ENCODE assay signal across 11 mouse cellular contexts in the genomic region with DNA sequence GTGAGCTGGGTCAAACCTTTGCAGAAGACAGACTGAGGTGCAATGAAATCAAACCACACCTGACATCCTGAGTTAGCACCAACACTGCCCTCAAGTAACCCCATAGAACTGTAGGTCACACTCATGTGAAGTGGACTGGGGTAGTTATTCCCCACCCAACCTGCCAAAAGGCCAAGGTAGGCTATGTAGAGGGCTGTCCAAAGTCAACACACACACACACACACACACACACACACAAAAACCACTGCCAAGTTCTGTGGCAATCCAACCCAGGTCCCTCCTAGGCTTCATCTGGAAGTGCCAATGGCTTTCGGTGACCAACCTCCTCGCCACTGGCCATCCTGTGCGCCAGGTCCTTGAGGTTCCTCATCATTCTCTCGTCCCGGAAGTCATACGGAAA.
"Had no signal": no experiment of that assay in that cellular context is flagged by ENCODE, and none has a peak within 500 bp of the region (broad histone marks: within the 10 kb centered on the region; RNA-seq: fewer than 3 reads in every experiment).

No protein-coding gene starts in this region.

- H3K36me3 ChIP-seq: midbrain, embryonic 15.5 days had no signal

- H3K9me3 ChIP-seq: limb, embryonic 10.5 days; lung, embryonic 15.5 days; midbrain, embryonic 15.5 days; neural tube, embryonic 12.5 days had no signal

- ATAC-seq: intestine, postnatal 0 days; midbrain, embryonic 15.5 days had no signal

- H3K27ac ChIP-seq: left cerebral cortex, adult 2 months; limb, embryonic 10.5 days; liver, embryonic 14.5 days; lung, embryonic 15.5 days; midbrain, embryonic 15.5 days; neural tube, embryonic 12.5 days; stomach, postnatal 0 days had no signal

- H3K9ac ChIP-seq: liver, embryonic 14.5 days; lung, embryonic 15.5 days; midbrain, embryonic 15.5 days; neural tube, embryonic 12.5 days had no signal

- H3K27me3 ChIP-seq: lung, embryonic 15.5 days; midbrain, embryonic 15.5 days; neural tube, embryonic 12.5 days had no signal

- H3K4me3 ChIP-seq: left cerebral cortex, adult 2 months; limb, embryonic 10.5 days; lung, embryonic 15.5 days; midbrain, embryonic 15.5 days; neural tube, embryonic 12.5 days had no signal

- H3K4me2 ChIP-seq: lung, embryonic 15.5 days; midbrain, embryonic 15.5 days; neural tube, embryonic 12.5 days had no signal

- H3K4me1 ChIP-seq: midbrain, embryonic 15.5 days had no signal

- DNase-seq: kidney, adult 8-10 months; kidney, postnatal 25 days; thymus, postnatal 4 days had no signal
